Mouse (Mus musculus) erythroblast, embryonic 14.5 days (primary cell): ENCODE measurements at regions not wholly inside any gene's neighbourhood (a gene's known extent, or its start where the extent isn't known, plus 50 kb on each side); places are given as distances from the start of the nearest gene placed in this dataset.

Source experiments
- GATA1 ChIP-seq: IDR thresholded peaks from 2 replicates; pipeline ENCODE4 v1.6.1; 2012; ENCODE audit warnings: low read length, inconsistent platforms, mixed read lengths
- TAL1 ChIP-seq: IDR thresholded peaks from 3 replicates; pipeline ENCODE4 v1.6.1; 2012; ENCODE audit warnings: low read length, inconsistent platforms, mixed read lengths

- no peak for TF ChIP-seq GATA1
- no peak for TF ChIP-seq TAL1
Measured at GRCm38 (mm10) chr1:137280391-137281386, 320.4 kb upstream of the Nr5a2 start.
